Mouse (Mus musculus): ENCODE results near the gene Tbx21.

Tbx21 gene

DNA sequence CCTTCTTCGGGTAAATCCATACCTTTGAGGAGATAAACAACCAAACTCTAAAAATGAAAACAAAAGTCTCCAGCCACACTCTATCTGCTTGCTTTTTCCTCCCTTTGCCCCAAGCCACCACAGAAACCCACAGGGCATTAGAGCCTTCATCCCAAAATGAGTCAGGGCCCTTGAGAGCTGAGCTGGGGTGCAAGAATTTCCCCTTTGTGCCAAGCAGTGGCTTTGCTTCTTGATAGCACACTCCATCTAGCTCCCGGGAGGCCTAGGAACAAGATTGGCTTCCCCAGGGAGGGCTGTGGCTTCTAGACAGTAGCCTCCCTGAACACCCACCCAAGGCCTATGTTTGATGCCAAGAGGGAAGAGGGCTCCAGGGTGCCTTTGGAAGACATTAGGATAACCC lies 16.6 kb upstream of the Tbx21 start:
- WGBS, result 94% methylated on average over 2 of the region's 2 CpGs

- WGBS, result 93% methylated on average over 7 of the region's 7 CpGs
These were observed 15.2 kb upstream of the Tbx21 start for GRCm38 (mm10) chr11:97130318-97130717.

DNA sequence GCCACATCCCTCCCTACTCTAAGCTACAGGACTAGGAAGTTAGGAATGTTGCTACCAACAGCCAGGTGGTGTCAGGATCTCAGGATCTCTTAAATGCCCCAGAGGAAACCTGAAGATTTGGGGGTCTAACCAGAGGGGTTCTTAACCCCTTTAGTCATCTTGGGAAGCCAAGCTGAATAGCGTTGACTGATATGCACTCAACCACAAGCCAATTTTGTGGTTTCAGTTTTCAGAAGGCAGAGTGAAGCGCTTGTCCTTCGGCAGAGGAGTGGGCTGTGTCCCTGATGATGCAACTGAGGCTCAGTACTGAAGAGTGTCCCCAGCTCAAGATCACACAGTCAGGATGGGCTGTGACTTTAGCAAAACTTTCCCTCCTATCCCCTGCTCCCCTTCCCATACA lies 13.8 kb upstream of the Tbx21 start:
- 87% methylated on average over 3 of the region's 3 CpGs for WGBS

DNA sequence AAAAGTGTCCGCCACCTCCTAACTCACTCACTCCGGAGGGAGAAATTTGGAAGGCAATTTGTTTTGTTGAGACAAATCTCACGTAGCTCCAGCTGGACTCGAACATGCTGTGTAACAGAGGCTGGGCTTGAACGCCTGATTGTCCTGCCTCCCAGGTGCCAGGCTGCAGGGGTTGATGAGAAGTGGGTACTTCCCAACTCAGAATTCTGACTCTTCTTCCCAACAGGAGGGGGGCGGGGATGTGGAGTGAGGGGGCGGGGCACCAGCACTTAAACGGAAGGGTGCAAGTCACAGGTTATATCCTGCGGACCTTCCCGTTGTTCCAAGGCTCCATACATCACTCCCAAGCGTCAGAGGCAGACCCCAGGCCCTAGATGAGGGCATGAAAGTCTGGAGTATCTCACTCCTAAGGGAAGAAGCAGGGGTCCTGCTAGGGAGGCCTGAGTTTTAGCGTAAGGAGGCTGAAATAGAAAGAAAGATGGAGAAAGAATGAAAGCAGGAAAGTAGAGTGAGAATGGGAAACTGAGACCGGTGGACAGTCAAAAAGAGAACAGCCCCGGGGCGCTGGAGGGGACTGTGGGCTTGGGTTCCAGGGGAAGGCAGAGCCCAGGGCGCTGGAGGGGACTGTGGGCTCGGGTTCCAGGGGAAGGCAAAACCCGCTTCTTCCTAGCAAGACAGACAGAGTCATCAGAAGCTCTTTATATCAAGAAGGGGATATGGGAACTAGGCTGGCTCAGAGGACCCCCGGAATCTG lies 12.5 kb upstream of the Tbx21 start:
- 37% methylated on average over 19 of the region's 19 CpGs for WGBS

DNA sequence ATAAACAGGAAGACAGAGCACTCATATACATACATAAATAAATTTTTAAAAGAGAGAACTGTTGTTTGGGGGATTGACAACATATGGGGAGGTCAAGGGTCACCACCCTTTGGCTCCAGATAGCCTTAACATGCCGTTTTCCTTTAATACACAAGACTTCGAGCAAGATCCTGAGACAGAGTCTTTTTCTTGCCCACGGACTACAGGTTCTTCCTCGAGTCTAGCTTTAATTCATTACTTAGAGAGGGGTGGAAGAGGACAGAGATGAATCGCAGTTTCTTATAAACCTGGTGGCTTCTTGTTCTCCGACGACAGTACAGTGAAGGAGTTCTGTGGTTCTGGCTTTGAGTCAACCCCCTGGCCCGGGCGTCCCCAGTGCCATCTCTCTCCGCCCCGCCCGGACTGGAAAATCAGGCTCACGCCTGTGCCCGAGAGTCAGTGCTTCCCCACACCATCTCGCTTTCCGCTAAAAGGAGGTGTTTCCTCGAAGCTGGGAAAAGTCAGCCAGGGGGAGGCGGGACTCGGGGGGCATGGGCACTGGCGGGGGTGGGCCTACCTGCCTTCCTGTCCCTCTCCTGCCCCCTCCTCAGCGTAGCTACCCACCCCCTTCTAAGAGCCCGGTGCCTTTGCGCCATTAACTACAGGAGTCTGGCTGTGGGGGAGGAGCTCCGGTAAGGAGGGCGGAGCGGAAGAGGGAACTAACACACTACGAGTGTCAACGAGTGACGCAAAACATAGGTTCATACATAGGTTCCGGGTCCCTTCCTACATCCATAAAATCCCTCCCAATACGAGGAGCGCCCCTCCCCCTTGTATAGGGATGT lies 11.7 kb upstream of the Tbx21 start:
- WGBS, result 4% methylated on average over 32 of the region's 32 CpGs

DNA sequence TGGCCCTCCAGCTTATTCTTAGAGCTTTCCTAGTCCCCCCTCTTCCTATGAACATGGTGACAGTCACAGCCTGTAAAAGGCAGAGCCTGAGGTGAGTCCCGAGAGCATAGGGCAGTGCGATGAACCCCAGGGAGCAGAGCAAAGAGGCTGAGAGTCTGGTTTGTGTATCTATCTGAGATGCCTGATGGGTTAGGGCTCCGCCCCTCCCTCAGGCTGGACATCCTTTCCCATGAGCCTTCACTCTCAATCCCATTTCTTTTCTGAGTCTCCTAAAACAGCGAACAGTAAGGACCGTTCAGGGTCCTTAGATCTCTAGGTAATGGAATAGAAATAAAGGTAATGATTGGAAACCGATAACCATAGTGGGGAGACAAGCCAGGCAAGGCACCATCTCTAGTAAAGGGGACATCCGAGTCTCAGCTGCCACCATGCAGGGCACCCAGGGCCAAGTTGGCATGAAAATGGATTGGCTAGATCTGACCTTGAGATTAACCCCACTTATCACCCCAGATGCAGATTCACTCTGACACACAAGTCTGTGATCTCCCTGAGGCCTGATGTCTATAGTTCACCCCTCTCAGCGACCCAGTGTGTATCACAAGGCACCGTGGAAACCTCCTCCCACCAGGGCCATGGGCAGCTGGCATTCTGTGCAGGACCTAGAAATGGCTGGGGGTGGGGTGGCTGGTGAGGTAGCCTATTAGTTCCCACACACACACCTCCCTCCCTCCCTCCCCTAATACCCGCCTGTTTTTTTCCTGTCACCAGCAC lies 9.3 kb upstream of the Tbx21 start:
- 85% methylated on average over 10 of the region's 10 CpGs for WGBS

DNA sequence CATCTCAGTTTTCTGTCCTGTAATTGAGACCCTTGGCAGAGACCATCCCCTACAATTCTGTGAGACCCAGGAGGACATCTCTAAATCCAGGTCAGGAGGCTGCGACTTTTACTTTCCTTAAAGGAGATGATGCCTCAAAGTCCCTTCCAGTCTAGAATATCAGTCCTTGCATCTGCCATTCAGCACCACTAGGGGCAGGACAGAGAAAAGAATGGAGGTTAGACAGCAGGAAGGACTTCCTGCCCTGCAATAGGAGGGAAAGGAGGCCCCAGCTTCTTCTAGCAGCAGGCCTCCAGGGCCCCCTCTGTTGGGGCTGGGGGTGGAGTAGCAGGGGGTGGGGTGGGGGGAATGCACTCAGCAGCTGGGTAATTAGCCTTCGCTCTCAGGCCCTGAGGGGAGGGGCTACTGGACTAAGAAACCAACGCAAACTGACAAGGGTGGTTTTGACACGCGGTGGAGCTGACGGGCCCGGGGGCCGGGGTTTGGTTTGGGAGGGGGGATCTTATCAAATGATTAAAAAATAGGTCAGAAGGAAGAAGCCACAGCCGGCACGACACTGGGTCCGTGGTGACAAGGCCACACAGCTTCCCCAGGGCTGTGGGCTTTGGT lies 8.3 kb upstream of the Tbx21 start:
- WGBS, result 32% methylated on average over 11 of the region's 11 CpGs

DNA sequence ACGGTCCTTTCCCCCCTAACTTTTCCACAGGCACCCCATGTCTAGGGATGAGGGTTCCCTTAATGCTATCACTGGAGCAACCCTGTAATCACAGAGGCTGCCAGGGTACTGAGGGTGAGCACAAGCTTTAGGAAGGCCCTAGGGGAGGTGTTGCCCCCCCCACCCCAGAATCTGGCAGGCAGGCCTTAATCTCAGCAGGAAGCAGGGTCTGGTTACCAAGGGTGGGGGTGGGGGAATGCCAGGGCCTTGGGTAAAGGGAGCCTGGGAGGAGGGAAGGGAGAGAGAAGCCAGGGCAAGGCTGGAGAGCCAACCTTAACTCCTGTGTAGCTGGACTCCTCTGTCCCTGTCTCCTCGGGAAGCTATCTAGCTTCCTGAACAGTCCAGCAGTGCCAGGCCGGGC lies 5.5 kb upstream of the Tbx21 start:
- 79% methylated on average over 3 of the region's 3 CpGs for WGBS

DNA sequence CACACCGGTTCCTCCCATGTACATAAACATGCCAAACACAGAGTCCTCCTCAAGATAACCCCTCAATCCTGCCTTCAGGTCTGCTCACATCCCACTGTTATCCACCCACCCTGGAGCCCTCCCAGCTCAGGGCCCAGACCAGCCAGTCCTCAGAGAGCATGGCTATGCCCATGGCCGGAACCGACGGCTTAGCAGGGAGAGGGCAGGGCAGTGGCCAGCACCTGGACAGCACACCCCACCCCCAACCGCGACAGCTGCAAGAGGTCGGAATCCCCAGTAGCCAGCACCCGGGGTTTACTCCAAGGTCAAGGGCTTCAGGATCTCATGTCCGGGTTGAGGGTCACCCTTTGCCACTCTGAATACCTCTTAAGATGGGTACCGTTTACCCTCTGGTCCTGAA lies 5.1 kb upstream of the Tbx21 start:
- WGBS, result 82% methylated on average over 10 of the region's 10 CpGs

DNA sequence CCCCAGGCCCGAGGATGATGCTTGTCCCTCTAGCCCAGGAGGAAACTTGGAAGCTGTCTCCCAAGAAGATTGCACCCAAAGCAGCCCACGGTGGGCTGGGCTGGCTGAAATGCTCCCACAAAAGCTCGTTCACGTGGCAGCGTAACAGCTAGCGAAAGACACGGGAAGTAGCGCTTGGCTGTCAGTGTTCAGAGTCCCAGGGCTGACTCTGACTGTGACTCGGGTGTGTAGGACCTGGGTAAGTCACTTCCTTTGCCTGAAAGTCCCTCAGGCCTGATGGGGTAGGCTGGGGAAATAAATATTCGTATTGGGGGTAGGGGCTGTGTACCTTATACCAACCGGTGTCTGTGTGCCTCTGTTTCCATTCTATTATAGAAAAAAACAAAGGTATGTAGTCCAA lies 666 bp upstream of the Tbx21 start:
- 13% methylated on average over 11 of the region's 11 CpGs for whole genome bisulfite sequencing

- WGBS, result 93% methylated on average over 9 of the region's 9 CpGs
These were observed 2.5 kb downstream of the Tbx21 start for GRCm38 (mm10) chr11:97112519-97113125.

- 72% methylated on average over 16 of the region's 16 CpGs for WGBS
These were observed 6.2 kb downstream of the Tbx21 start for GRCm38 (mm10) chr11:97108976-97109375.

GRCm38 (mm10) chr11:97104091-97104483 lies 11.0 kb downstream of the Tbx21 start:
- 95% methylated on average over 9 of the region's 9 CpGs for WGBS

- WGBS, result 92% methylated on average over 10 of the region's 10 CpGs
These were observed 11.7 kb downstream of the Tbx21 start for GRCm38 (mm10) chr11:97103163-97104090.

DNA sequence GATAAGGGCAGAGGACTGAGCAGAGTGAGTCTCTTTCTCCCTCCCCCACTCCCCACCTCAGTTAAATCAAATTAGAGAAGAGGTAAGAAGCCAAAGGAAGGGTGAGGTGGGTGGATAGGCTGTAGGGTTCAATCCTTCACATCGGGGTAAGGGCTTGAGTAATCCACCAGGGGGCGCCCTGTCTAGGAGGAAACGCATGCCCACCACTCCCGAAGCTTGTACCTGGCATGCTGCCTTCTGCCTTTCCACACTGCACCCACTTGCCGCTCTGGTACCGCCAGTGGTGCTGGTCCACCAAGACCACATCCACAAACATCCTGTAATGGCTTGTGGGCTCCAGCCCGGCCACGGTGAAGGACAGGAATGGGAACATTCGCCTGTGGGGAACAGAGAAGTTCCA lies 13.4 kb downstream of the Tbx21 start:
- 25% methylated on average over 9 of the region's 9 CpGs for WGBS

GRCm38 (mm10) chr11:97098791-97099190 lies 16.3 kb downstream of the Tbx21 start:
- WGBS, result 35% methylated on average over 18 of the region's 18 CpGs

DNA sequence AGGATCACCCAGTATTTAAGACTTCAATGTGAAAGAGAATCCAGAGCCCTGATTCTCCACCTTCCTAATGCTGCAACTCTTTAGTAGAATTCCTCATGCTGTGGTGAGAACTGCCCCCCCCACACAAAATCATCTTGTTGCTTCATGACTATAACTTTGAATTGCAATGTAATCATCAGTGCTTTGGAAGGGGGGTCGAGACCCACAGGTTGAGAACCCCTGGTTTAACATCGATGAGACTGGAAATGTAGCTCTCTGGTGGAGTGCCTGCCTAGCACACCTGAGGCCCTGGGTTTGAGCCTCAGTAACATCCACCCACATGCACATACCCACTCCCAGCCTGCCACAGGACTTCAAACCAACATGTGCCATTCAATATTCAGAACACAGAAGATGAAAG lies 20.5 kb downstream of the Tbx21 start:
- WGBS, result 69% methylated on average over 2 of the region's 2 CpGs

- WGBS, result 62% methylated on average over 6 of the region's 6 CpGs
These were observed 28.8 kb downstream of the Tbx21 start for GRCm38 (mm10) chr11:97086365-97086764.

DNA sequence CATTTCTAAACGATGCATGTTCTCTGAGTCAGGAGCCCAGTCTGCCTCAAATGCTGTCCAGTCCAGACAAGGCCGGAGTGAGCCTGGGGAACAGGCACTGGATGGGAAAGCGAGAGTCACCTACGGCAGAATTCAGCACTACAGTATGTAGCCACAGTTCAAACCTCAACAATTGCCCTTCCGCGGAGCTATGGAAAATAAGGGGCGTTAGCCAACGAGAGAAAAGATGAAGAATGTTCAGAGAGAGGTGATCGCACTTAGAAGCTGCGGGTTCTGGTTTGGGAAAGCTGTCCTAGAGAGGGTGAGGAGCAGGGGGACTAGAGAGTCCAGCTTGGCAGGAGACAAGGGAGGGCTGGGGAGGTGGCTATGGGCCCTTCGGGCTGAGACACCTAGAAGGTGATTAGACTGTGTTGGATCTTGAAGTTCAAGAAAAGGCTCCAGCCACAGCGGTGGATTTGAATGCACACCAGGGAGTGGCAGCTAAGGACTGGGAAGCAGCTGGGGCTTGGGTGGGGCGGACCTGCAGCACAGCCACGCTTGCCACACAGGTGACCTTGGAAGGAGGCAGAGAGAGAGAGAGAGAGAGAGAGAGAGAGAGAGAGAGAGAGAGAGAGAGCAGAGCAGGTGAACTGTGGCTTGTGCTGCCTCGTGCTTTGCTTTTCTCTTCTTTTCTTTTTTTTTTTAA lies 30.2 kb downstream of the Tbx21 start:
- 88% methylated on average over 15 of the region's 15 CpGs for WGBS

Measured in cerebral cortex, adult 2 months (tissue).